ENCODE assay signal across 23 mouse cellular contexts in the genomic region with DNA sequence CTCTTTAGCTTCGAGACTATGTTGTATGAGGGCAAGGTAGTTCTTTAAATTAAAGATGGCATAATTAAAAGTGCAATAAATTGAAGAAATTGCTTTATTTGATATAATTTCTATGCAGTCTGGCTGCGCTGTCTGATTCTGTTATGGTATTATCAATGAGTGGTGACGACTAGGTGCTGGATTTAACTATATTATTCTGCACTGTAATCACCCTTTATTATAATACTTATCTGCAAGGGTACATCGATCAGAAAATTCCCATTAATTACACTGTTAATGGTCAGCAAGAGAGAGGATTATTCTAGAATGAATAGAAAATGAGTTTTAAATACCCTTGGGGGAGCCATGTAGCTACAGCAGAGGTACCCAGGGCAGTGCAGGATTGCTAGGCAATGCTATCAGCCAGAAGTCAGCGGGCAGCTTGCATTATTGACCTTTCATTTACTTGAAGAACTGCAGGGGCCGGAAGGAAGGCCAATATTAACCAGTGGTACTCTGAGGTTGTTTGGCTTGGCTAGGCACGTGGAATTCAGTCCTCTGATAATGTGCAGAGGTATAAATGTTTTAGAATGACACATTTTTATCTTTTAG.
DNase-seq lines count a peak whose midpoint lies in the region; ATAC-seq and TF ChIP-seq lines count a peak whose summit lies in the region.
"Had no signal": no experiment of that assay in that cellular context is flagged by ENCODE, and none has a peak within 500 bp of the region (broad histone marks: within the 10 kb centered on the region; RNA-seq: fewer than 3 reads in every experiment).

No protein-coding gene starts in this region.

- H3K36me3 ChIP-seq in hindbrain, postnatal 0 days (ENCODE audit: insufficient read depth, low read length) = no peaks in the 10 kb centered on the region
- H3K36me3 ChIP-seq in hindbrain, embryonic 14.5 days (replicated peaks; ENCODE audit: control insufficient read depth, insufficient read depth) = no peaks in the 10 kb centered on the region
- no peaks in the 10 kb centered on the region for H3K36me3 ChIP-seq in midbrain, embryonic 15.5 days (replicated peaks)
- H3K36me3 ChIP-seq: embryonic facial prominence, embryonic 13.5 days; G1E; heart, embryonic 10.5 days; limb, embryonic 15.5 days had no signal

- H3K4me2 ChIP-seq in hindbrain, postnatal 0 days (ENCODE audit: low read depth, low read length) = no peak overlapping the region
- H3K4me2 ChIP-seq in hindbrain, embryonic 14.5 days (replicated peaks) = no peak overlapping the region
- H3K4me2 ChIP-seq in midbrain, embryonic 15.5 days = no peak overlapping the region
- H3K4me2 ChIP-seq: embryonic facial prominence, embryonic 13.5 days; limb, embryonic 15.5 days had no signal

- no peaks in the 10 kb centered on the region for H3K27me3 ChIP-seq in hindbrain, postnatal 0 days (ENCODE audit: insufficient read depth, low read length)
- no peaks in the 10 kb centered on the region for H3K27me3 ChIP-seq in hindbrain, embryonic 14.5 days (ENCODE audit: control insufficient read depth, insufficient read depth, low read length)
- no peaks in the 10 kb centered on the region for H3K27me3 ChIP-seq in midbrain, embryonic 15.5 days (replicated peaks)
- H3K27me3 ChIP-seq: embryonic facial prominence, embryonic 13.5 days; limb, embryonic 15.5 days had no signal

- no peak for TF ChIP-seq CTCF in hindbrain, postnatal 0 days (IDR thresholded peaks at IDR 0.05; ENCODE audit: low read depth)
- TF ChIP-seq CTCF in brain, embryonic 14.5 days (IDR thresholded peaks at IDR 0.05; ENCODE audit: borderline replicate concordance, extremely low read depth, insufficient read depth, insufficient read length) = no peak

- no peaks in the 10 kb centered on the region for H3K9me3 ChIP-seq in hindbrain, postnatal 0 days (ENCODE audit: low read length)
- no peaks in the 10 kb centered on the region for H3K9me3 ChIP-seq in hindbrain, embryonic 14.5 days (ENCODE audit: control insufficient read depth, low read length)
- H3K9me3 ChIP-seq in midbrain, embryonic 15.5 days = no peaks in the 10 kb centered on the region
- H3K9me3 ChIP-seq: embryonic facial prominence, embryonic 13.5 days; G1E; heart, embryonic 10.5 days; limb, embryonic 15.5 days had no signal

- H3K4me3 ChIP-seq in hindbrain, postnatal 0 days (ENCODE audit: low read length) = no peak overlapping the region
- no peak overlapping the region for H3K4me3 ChIP-seq in hindbrain, embryonic 14.5 days (replicated peaks; ENCODE audit: low read length)
- no peak overlapping the region for H3K4me3 ChIP-seq in midbrain, embryonic 15.5 days
- H3K4me3 ChIP-seq: embryonic facial prominence, embryonic 13.5 days; gastrocnemius, adult 2 months; heart, embryonic 10.5 days; layer of hippocampus, adult 2 months; limb, embryonic 15.5 days had no signal

- intact Hi-C loops in heart, postnatal 25 days (cut with DNase I) = no loop called here

- peak; percentile 27 to 51 for DNase-seq in cerebellum, postnatal 14 days
- DNase-seq in cerebellum, postnatal 36 days = no peak
- DNase-seq in hindbrain, postnatal 0 days (ENCODE audit: low spot score) = peak; percentile 14
- DNase-seq in hindbrain, embryonic 14.5 days (ENCODE audit: low spot score) = no peak
- peak; percentile 55 for DNase-seq in brain, embryonic 14.5 days (ENCODE audit: low read depth)
- DNase-seq in heart, postnatal 25 days (ENCODE audit: low spot score) = no peak
- DNase-seq in urinary bladder, postnatal 25 days (ENCODE audit: low spot score) = no peak
- DNase-seq: adrenal gland, postnatal 14 days; cerebellum, adult 11 months; gastrocnemius, adult 2 months; kidney, adult 2 months; kidney, postnatal 10 days; layer of hippocampus, postnatal 36 days; right cerebral cortex, adult 18-20 months; thymus, postnatal 25 days had no signal

- TF ChIP-seq POLR2A in brain, embryonic 14.5 days (IDR thresholded peaks at IDR 0.05; ENCODE audit: borderline replicate concordance, extremely low read depth, insufficient read depth, insufficient read length, poor library complexity, severe bottlenecking) = no peak

- H3K9ac ChIP-seq in hindbrain, postnatal 0 days (replicated peaks; ENCODE audit: low read length) = no peak overlapping the region
- H3K9ac ChIP-seq in hindbrain, embryonic 14.5 days = no peak overlapping the region
- no peak overlapping the region for H3K9ac ChIP-seq in midbrain, embryonic 15.5 days
- H3K9ac ChIP-seq: embryonic facial prominence, embryonic 13.5 days; limb, embryonic 15.5 days had no signal

- WGBS in hindbrain, postnatal 0 days = 57% methylated on average over 7 of the region's 7 CpGs
- WGBS in hindbrain, embryonic 14.5 days = 36% methylated on average over 7 of the region's 7 CpGs
- WGBS in midbrain, embryonic 15.5 days = 33% methylated on average over 7 of the region's 7 CpGs

- ATAC-seq in hindbrain, postnatal 0 days = no peak
- ATAC-seq in hindbrain, embryonic 14.5 days (ENCODE audit: low FRiP score) = no peak
- peak; percentile 45; the same call in 1 of the 2 replicates for ATAC-seq in midbrain, embryonic 15.5 days (replicated peaks)
- ATAC-seq: activated CD4-positive, CD25-positive, alpha-beta regulatory T cell, adult 4 months; lung, postnatal 0 days had no signal

- H3K4me1 ChIP-seq in hindbrain, postnatal 0 days (ENCODE audit: insufficient read depth, low read length) = no peaks in the 10 kb centered on the region
- H3K4me1 ChIP-seq in hindbrain, embryonic 14.5 days (replicated peaks; ENCODE audit: control insufficient read depth, insufficient read depth, low read length) = peaks cover 13% of the 10 kb centered on the region; the same call in 1 of the 2 replicates
- peaks cover 7% of the 10 kb centered on the region for H3K4me1 ChIP-seq in midbrain, embryonic 15.5 days
- H3K4me1 ChIP-seq: embryonic facial prominence, embryonic 13.5 days; heart, embryonic 10.5 days; limb, embryonic 15.5 days had no signal

- H3K27ac ChIP-seq in hindbrain, postnatal 0 days = no peak overlapping the region
- no peak overlapping the region for H3K27ac ChIP-seq in hindbrain, embryonic 14.5 days
- H3K27ac ChIP-seq in midbrain, embryonic 15.5 days = no peak overlapping the region
- H3K27ac ChIP-seq: embryonic facial prominence, embryonic 13.5 days; gastrocnemius, adult 2 months; heart, embryonic 10.5 days; layer of hippocampus, adult 2 months; limb, embryonic 15.5 days had no signal

Comparison
In these comparisons a context has a peak if more than half of its experiments do, and no peak if none do; other contexts are left out.
1. DNase-seq: peak in cerebellum, postnatal 14 days (2 of 2), hindbrain, postnatal 0 days (single experiment) and brain, embryonic 14.5 days (single experiment); none in cerebellum, postnatal 36 days (0 of 2), hindbrain, embryonic 14.5 days (single experiment), heart, postnatal 25 days (single experiment) and urinary bladder, postnatal 25 days (single experiment).